Mouse (Mus musculus) heart, postnatal 0 days (tissue): ENCODE results near the gene Ccdc88c. TPM values are rescaled to one million over a fixed set of nuclear protein-coding genes. Genes with fewer than 3 reads are reported as not detected.
"Not testable (repeated sequence)": the region's sequence is repeated elsewhere in the genome, so short reads cannot be mapped to it uniquely, and the experiment has no call there.

Experiments
- ATAC-seq: fragments of 200-750 bp; cut with Nextera tagmentation; 2 replicates; pipeline ENCODE4 v1.8.0; 2017; ENCODE audit warnings: low read depth, moderate number of reproducible peaks, moderate library complexity; ENCODE audit not compliant: insufficient read depth
- DNase-seq: peaks from one replicate; pipeline ENCODE4 v3.0.0-alpha.2; 2016; ENCODE audit warnings: low spot score
- H3K27ac ChIP-seq: fragments of 300-500 bp; sonication (generic); 2 replicates; pipeline ENCODE4 v1.5.1; 2014; ENCODE audit warnings: low read depth, mild to moderate bottlenecking
- H3K27me3 ChIP-seq: fragments of 300-500 bp; sonication (generic); 2 replicates; pipeline ENCODE4 v1.6.1; 2014; ENCODE audit warnings: low read length, mixed read lengths; ENCODE audit not compliant: control insufficient read depth, insufficient read depth
- H3K36me3 ChIP-seq: fragments of 300-500 bp; sonication (generic); replicated peaks from 2 replicates; pipeline ENCODE4 v1.6.1; 2014; ENCODE audit warnings: low read length, mixed read lengths; ENCODE audit not compliant: control insufficient read depth, insufficient read depth
- H3K4me1 ChIP-seq: fragments of 300-500 bp; sonication (generic); 2 replicates; pipeline ENCODE4 v1.6.1; 2014; ENCODE audit warnings: antibody characterized with exemption; ENCODE audit not compliant: control insufficient read depth, insufficient read depth
- H3K4me2 ChIP-seq: fragments of 300-500 bp; sonication (generic); 2 replicates; pipeline ENCODE4 v1.6.1; 2014; ENCODE audit warnings: low read depth, mild to moderate bottlenecking, low read length, moderate library complexity
- H3K4me3 ChIP-seq: fragments of 300-500 bp; sonication (generic); 2 replicates; pipeline ENCODE4 v1.5.1; 2014; ENCODE audit warnings: low read depth, low read length
- H3K9ac ChIP-seq: fragments of 300-500 bp; sonication (generic); replicated peaks from 2 replicates; pipeline ENCODE4 v1.6.1; 2014; ENCODE audit warnings: low read depth, low read length, mixed read lengths
- H3K9me3 ChIP-seq: fragments of 300-500 bp; sonication (generic); replicated peaks from 2 replicates; pipeline ENCODE4 v1.6.1; 2016; ENCODE audit warnings: low read length; ENCODE audit not compliant: control insufficient read depth
- CTCF ChIP-seq: IDR thresholded peaks from 2 replicates; pipeline ENCODE4 v1.5.1; 2016; ENCODE audit warnings: antibody characterized with exemption, control low read depth, low read depth
- EP300 ChIP-seq: IDR thresholded peaks from 2 replicates; pipeline ENCODE4 v1.6.1; 2016; ENCODE audit warnings: antibody characterized with exemption, low read depth
- WGBS: fragments of 180-500 bp; shearing (Covaris S2); extraction: QIAGEN DNeasy Blood & Tissue Kit; methylation state at CpG from one replicate; pipeline ENCODE4 v1.1.7; 2014; 5-methylcytosine and 5-hydroxymethylcytosine counted together
- polyA plus RNA-seq: library from polyadenylated mRNA; unstranded; fragments of >200 nt; fragmentation: Nextera tagmentation; extraction: Ambion mirVana; gene quantifications from 2 replicates; pipeline ENCODE4 v1.2.1, GENCODE M21; 2015
- total RNA-seq: library from RNA; depleted of rRNA; stranded (reverse); fragments of >200 nt; gene quantifications from 2 replicates; pipeline ENCODE4 v1.2.3, GENCODE M21; 2014; ENCODE audit warnings: low replicate concordance

Ccdc88c gene
- total and polyA plus RNA-seq, 2 experiments from 2014 or later = 1.6 to 4.7 TPM

GRCm38 (mm10) chr12:101016412-101016928 lies 12.4 kb downstream of the Ccdc88c start:
- 56% methylated on average over 5 of the region's 5 CpGs for WGBS
- H3K36me3 ChIP-seq = no peaks in the 10 kb centered on the region

DNA sequence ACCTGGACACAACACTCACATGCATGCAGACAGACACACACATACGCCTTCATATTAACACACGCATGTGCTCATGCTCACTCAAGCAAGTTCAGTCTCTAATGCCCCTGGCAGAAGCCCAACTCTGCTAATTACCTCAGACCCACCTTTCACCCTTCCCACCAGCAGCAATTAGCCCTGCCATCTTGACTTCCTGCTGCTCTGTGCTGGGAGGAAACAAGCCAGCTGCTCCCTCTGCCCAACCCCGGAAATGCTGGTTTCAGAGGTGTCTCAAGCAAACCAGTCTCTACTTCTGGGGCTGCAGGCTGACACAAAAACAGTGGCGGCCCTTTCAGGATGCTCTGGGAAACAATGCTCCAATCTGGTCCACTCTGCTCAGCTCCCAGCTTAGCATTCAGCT lies 12.9 kb downstream of the Ccdc88c start:
- Histone ChIP-seq H3K27ac (0 out of 2 replicates have a peak overlapping the region, but pooled peaks have one; percentile 22), H3K4me2 (no peak overlapping the region; the same call in 1 of the 2 replicates), H3K9me3 (no peaks in the 10 kb centered on the region), H3K4me3 (no peak overlapping the region), H3K4me1 (peaks cover 16% of the 10 kb centered on the region), H3K9ac (no peak overlapping the region), H3K27me3 (0 out of 2 replicates have a peak, but pooled peaks cover 2% of the 10 kb centered on the region), H3K36me3 (no peaks in the 10 kb centered on the region)
- WGBS = 62% methylated on average over 4 of the region's 4 CpGs
- TF ChIP-seq CTCF (no peak), EP300 (no peak)
- DNase-seq (no peak), ATAC-seq (peak; percentile 6; the same call in 1 of the 2 replicates)

More at GRCm38 (mm10) chr12:101016412-101016928, 12.4 kb downstream of the Ccdc88c start:
- H3K27me3 ChIP-seq = 0 out of 2 replicates have a peak, but pooled peaks cover 2% of the 10 kb centered on the region
- H3K9ac ChIP-seq = no peak overlapping the region
- no peak for TF ChIP-seq CTCF
- TF ChIP-seq EP300 = no peak
- no peak for ATAC-seq
- 0 out of 2 replicates have a peak overlapping the region, but pooled peaks have one; percentile 9 for H3K27ac ChIP-seq
- H3K4me3 ChIP-seq = no peak overlapping the region
- H3K4me2 ChIP-seq = no peak overlapping the region
- DNase-seq = no peak
- H3K4me1 ChIP-seq = peaks cover 16% of the 10 kb centered on the region
- no peaks in the 10 kb centered on the region for H3K9me3 ChIP-seq

DNA sequence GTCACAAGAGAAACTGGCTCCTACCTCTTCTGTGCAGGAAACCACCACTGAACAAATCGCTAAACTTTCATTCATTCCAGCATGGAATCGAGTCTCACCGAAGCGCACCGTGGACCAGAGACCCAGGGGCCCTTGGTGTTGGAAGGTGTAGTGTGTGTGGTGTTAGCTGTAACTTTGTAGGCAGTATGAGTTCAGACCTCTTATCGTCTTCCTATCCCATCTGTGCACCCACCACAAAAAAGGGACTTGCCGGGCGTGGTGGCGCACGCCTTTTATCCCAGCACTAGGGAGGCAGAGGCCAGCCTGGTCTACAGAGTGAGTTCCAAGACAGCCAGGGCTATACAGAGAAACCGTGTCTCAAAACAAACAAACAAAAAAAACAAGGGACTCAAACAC lies 13.7 kb downstream of the Ccdc88c start:
- TF ChIP-seq CTCF (no peak), EP300 (no peak)
- Histone ChIP-seq H3K27me3 (0 out of 2 replicates have a peak, but pooled peaks cover 2% of the 10 kb centered on the region), H3K9ac (no peak overlapping the region), H3K36me3 (no peaks in the 10 kb centered on the region), H3K27ac (no peak overlapping the region), H3K4me1 (peaks cover 16% of the 10 kb centered on the region), H3K4me2 (no peak overlapping the region; the same call in 1 of the 2 replicates), H3K9me3 (no peaks in the 10 kb centered on the region), H3K4me3 (no peak overlapping the region)
- 85% methylated on average over 11 of the region's 11 CpGs for WGBS
- ATAC-seq (no peak), DNase-seq (no peak)

DNA sequence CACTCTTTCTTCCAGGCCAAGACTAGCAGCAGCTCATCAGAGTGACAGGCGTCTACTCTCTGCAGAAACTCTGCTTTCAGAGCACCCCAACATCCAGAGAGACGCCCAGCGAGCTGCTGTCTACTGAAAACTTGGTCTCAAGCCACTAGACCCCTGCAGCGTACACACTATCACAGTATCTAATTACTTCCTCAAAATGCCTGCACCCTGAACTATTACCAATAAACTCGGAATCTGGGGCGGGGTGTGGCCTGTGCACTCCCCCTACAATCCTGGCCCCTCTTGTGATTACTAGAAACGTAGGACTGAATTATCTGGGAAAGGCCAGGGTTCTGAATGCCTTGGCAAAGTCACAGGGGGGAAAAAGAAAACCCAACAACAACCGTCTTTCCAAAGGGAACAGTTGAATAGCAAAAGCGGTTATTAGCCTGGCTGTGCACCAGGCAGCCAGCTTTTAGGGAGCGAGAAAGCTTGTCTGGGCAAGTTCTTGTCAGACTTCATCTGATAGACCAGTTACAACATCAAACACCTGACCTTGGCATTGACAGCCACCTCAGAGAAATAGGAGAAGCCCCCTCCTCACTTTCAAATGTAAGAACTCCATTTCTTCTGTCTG lies 14.2 kb downstream of the Ccdc88c start:
- no peak for ATAC-seq
- peaks cover 16% of the 10 kb centered on the region for H3K4me1 ChIP-seq

DNA sequence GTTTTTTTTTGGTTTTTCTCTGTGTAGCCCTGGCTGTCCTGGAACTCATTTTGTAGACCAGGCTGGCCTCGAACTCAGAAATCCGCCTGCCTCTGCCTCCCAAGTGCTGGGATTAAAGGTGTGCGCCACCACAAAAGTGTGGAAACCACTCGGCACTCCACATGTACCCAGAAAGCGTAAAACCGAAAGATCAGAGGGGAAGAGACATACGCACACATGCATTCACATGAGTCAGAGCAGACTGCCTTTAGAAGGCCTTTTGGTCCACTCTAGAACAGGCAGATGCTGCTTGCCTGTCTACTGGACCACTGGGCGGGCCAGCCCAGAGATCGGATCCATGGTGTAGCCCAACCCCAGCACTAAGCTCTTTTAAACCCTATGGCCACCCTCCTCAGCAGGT lies 15.2 kb downstream of the Ccdc88c start:
- H3K9ac ChIP-seq, DNase-seq, H3K27ac ChIP-seq, H3K4me2 ChIP-seq, H3K36me3 ChIP-seq, ATAC-seq, H3K9me3 ChIP-seq, H3K4me3 ChIP-seq, H3K27me3 ChIP-seq: not testable (repeated sequence)
- peaks cover 19% of the 10 kb centered on the region for H3K4me1 ChIP-seq
- WGBS = 91% methylated on average over 9 of the region's 9 CpGs

More for the DNA sequence above, 14.2 kb downstream of the Ccdc88c start:
- Histone ChIP-seq H3K27me3 (0 out of 2 replicates have a peak, but pooled peaks cover 2% of the 10 kb centered on the region), H3K27ac (no peak overlapping the region), H3K4me3 (no peak overlapping the region), H3K9ac (no peak overlapping the region), H3K4me2 (no peak overlapping the region), H3K9me3 (no peaks in the 10 kb centered on the region), H3K36me3 (no peaks in the 10 kb centered on the region)
- 78% methylated on average over 10 of the region's 10 CpGs for WGBS
- no peak for TF ChIP-seq EP300
- no peak for TF ChIP-seq CTCF
- no peak for DNase-seq
